ENCODE assay signal across 19 mouse cellular contexts in genomic region chr5:86190290-86190689, GRCm38 (mm10). TPM values are rescaled to one million over a fixed set of nuclear protein-coding genes. Genes with fewer than 3 reads are reported as not detected.
A peak's percentile ranks its signal among the peaks of the same experiment; 100 is the strongest.
DNase-seq lines count a peak whose midpoint lies in the region; ATAC-seq lines count a peak whose summit lies in the region.
"Had no signal": no experiment of that assay in that cellular context is flagged by ENCODE, and none has a peak within 500 bp of the region (broad histone marks: within the 10 kb centered on the region; RNA-seq: fewer than 3 reads in every experiment).

No protein-coding gene starts in this region.

- DNase-seq in heart, adult 18-20 months: peak; percentile 10 to 42
- peak; percentile 35 for DNase-seq in lung, postnatal 36 days
- no peak for DNase-seq in lung, postnatal 10 days
- no peak for DNase-seq in left cerebral cortex, postnatal 25 days (ENCODE audit: low spot score in 2 of 2)
- DNase-seq: adrenal gland, postnatal 25 days; thymus, postnatal 36 days had no signal

- H3K9me3 ChIP-seq in heart, embryonic 11.5 days (replicated peaks; ENCODE audit: control insufficient read depth, low read length): no peaks in the 10 kb centered on the region
- H3K9me3 ChIP-seq in kidney, embryonic 15.5 days (replicated peaks): no peaks in the 10 kb centered on the region

- H3K36me3 ChIP-seq in heart, embryonic 11.5 days (ENCODE audit: control insufficient read depth, insufficient read depth, low read length): no peaks in the 10 kb centered on the region
- no peaks in the 10 kb centered on the region for H3K36me3 ChIP-seq in kidney, embryonic 15.5 days

- 48% methylated on average over 15 of the region's 15 CpGs for WGBS in heart, embryonic 11.5 days (ENCODE audit: insufficient replicate concordance)
- WGBS in kidney, embryonic 15.5 days: 51% methylated on average over 15 of the region's 15 CpGs

- H3K4me2 ChIP-seq in heart, embryonic 11.5 days: no peak overlapping the region
- H3K4me2 ChIP-seq in kidney, embryonic 15.5 days: no peak overlapping the region

- intact Hi-C loops in left cerebral cortex, postnatal 25 days (cut with DNase I): loop anchor here (5.0 to 10.0 kb wide), 3 partner anchors 457 to 955 kb away; partner anchors contain the start of genes Tmprss11b and Ugt2b5

- no peak overlapping the region for H3K9ac ChIP-seq in heart, embryonic 11.5 days (ENCODE audit: low read depth, low read length)
- H3K9ac ChIP-seq in kidney, embryonic 15.5 days: no peak overlapping the region

- H3K27ac ChIP-seq in heart, embryonic 11.5 days (ENCODE audit: low read depth, low read length): no peak overlapping the region
- H3K27ac ChIP-seq in kidney, embryonic 15.5 days: no peak overlapping the region

- no peaks in the 10 kb centered on the region for H3K27me3 ChIP-seq in heart, embryonic 11.5 days (ENCODE audit: control insufficient read depth, insufficient read depth, low read length)
- no peaks in the 10 kb centered on the region for H3K27me3 ChIP-seq in kidney, embryonic 15.5 days

- ATAC-seq in heart, embryonic 11.5 days (replicated peaks; ENCODE audit: insufficient number of reproducible peaks, low FRiP score, low TSS enrichment): no peak
- ATAC-seq in common myeloid progenitor, adult 5-6 weeks (replicated peaks; ENCODE audit: low read depth, poor library complexity, severe bottlenecking): peak; percentile 85
- no peak for ATAC-seq in kidney, embryonic 15.5 days (replicated peaks; ENCODE audit: low FRiP score)

- no peaks in the 10 kb centered on the region for H3K4me1 ChIP-seq in heart, embryonic 11.5 days (ENCODE audit: control insufficient read depth, insufficient read depth, low read length)
- H3K4me1 ChIP-seq in kidney, embryonic 15.5 days: no peaks in the 10 kb centered on the region

- no peak overlapping the region for H3K4me3 ChIP-seq in heart, embryonic 11.5 days (ENCODE audit: low read depth, low read length)
- no peak overlapping the region for H3K4me3 ChIP-seq in kidney, embryonic 15.5 days (replicated peaks)

RNA-seq across cellular contexts. Expression of gene Gnrhr, which starts 7.4 kb away (rescaled TPM):
- under 1 TPM; 0.45 to 0.51 TPM for total RNA-seq in heart, adult 18-20 months (2021)
- polyA plus RNA-seq in heart, embryonic 11.5 days (2014; fragmentation: Nextera tagmentation; extraction: Ambion mirVana): not detected in 2 replicates
- total RNA-seq in common myeloid progenitor, adult 5-6 weeks (2017): not detected in 2 replicates
- not detected for total RNA-seq in left cerebral cortex, postnatal 25 days (2021)
- polyA plus RNA-seq in kidney, embryonic 15.5 days (2015; fragmentation: Nextera tagmentation; extraction: Ambion mirVana): not detected in 2 replicates
- total RNA-seq: gastrocnemius, postnatal 4 days; megakaryocyte-erythroid progenitor cell, adult 5-6 weeks had no signal
- polyA plus RNA-seq: C2C12; embryonic facial prominence, embryonic 11.5 days; frontal cortex, adult 2 months; large intestine, adult 2 months; limb, embryonic 11.5 days; liver, embryonic 16.5 days; neural tube, embryonic 14.5 days; stomach, embryonic 16.5 days had no signal

RNA-seq across cellular contexts. Expression of gene Uba6, which starts 17.7 kb away (rescaled TPM):
- 1 to 10 TPM; 8.5 to 9.3 TPM for total RNA-seq in heart, adult 18-20 months (2021)
- 14.3 and 15.6 TPM in 2 replicates for polyA plus RNA-seq in heart, embryonic 11.5 days (2014; fragmentation: Nextera tagmentation; extraction: Ambion mirVana)
- total RNA-seq in common myeloid progenitor, adult 5-6 weeks (2017): 26.3 and 29.4 TPM in 2 replicates
- 10 to 100 TPM; 23.5 to 24.7 TPM for total RNA-seq in left cerebral cortex, postnatal 25 days (2021)
- polyA plus RNA-seq in kidney, embryonic 15.5 days (2015; fragmentation: Nextera tagmentation; extraction: Ambion mirVana): 12.8 and 14.0 TPM in 2 replicates

Comparison
In these comparisons a context has a peak if more than half of its experiments do, and no peak if none do; other contexts are left out.
1. DNase-seq: peak in heart, adult 18-20 months (2 of 2) and lung, postnatal 36 days (single experiment); none in lung, postnatal 10 days (single experiment) and left cerebral cortex, postnatal 25 days (0 of 2).